Mouse (Mus musculus): ENCODE measurements around the gene Pcif1. TPM values are rescaled to one million over a fixed set of nuclear protein-coding genes. Genes with fewer than 3 reads are reported as not detected.
"Not testable (repeated sequence)": the region's sequence is repeated elsewhere in the genome, so short reads cannot be mapped to it uniquely, and the experiment has no call there.

Pcif1 gene
- total and polyA plus RNA-seq, 3 experiments: 20.0 to 59.1 (median 33.6) TPM

GRCm38 (mm10) chr2:164850061-164850460, 29.0 kb upstream of the Pcif1 start:
- DNase-seq (ENCODE audit: extremely low read depth): no peak

DNA sequence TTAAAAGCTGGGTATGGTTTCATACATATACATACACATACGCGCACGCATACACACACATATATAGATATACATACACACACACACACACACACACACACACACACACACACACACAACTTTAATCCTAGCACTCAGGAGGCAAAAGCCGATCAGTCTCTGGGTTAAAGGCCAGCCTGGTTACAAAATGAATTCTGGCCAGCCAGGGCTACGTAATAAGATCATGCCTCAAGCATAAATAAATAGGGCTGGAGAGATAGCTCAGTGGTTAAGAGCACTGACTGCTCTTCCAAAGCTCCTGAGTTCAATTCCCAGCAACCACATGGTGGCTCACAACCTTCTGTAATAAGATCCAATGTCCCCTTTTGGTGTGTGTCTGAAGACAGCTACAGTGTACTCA, 23.5 kb upstream of the Pcif1 start:
- H3K79me2 ChIP-seq (replicated peaks; ENCODE audit: control insufficient read depth, extremely low read depth, insufficient read depth, poor library complexity, severe bottlenecking); dilution Hi-C loops (cut with MboI; ENCODE audit: extremely low pct_ligation_motif_present, extremely low pct_unique_long_range_greater_than_20kb, low sequenced_read_pairs); H3K27ac ChIP-seq (ENCODE audit: insufficient read depth, low read depth); H3K9me3 ChIP-seq (replicated peaks; ENCODE audit: low read length); DNase-seq (ENCODE audit: extremely low read depth); in situ Hi-C loops (cut with MboI; ENCODE audit: low pct_ligation_motif_present, low pct_unique_long_range_greater_than_20kb, low sequenced_read_pairs); H3K36me3 ChIP-seq (replicated peaks in 1 of 2; ENCODE audit: control insufficient read depth in 1 of 2, insufficient read depth in 1 of 2, low read length in 1 of 2); H3K9ac ChIP-seq (ENCODE audit: insufficient read depth, low read depth); H3K4me3 ChIP-seq (replicated peaks in 1 of 3; ENCODE audit: low read depth in 2 of 3, low read length in 2 of 3, poor library complexity in 1 of 3): not testable (repeated sequence)
- Histone ChIP-seq H3K4me1 (ENCODE audit: control insufficient read depth in 1 of 2, insufficient read depth in 2 of 2) (peaks cover 0 to 24% of the 10 kb centered on the region in 2 experiments; a peak in 2 of 4 replicates), H3K4me2 (ENCODE audit: insufficient read depth, low read depth, poor library complexity, severe bottlenecking) (0 out of 2 replicates have a peak overlapping the region, but pooled peaks have one; percentile 49), H3K27me3 (replicated peaks) (peaks cover 19% of the 10 kb centered on the region)

More at GRCm38 (mm10) chr2:164850061-164850460, 29.0 kb upstream of the Pcif1 start:
- Histone ChIP-seq H3K4me3 (replicated peaks in 1 of 3; ENCODE audit: low read depth in 2 of 3, low read length in 2 of 3, poor library complexity in 1 of 3) (no peak overlapping the region), H3K36me3 (replicated peaks in 1 of 2; ENCODE audit: control insufficient read depth in 1 of 2, insufficient read depth in 1 of 2, low read length in 1 of 2) (no peaks in the 10 kb centered on the region), H3K9ac (ENCODE audit: insufficient read depth, low read depth) (no peak overlapping the region), H3K27ac (ENCODE audit: insufficient read depth, low read depth) (no peak overlapping the region), H3K9me3 (replicated peaks; ENCODE audit: low read length) (peaks cover 7% of the 10 kb centered on the region), H3K4me2 (ENCODE audit: insufficient read depth, low read depth, poor library complexity, severe bottlenecking) (no peak overlapping the region), H3K27me3 (replicated peaks) (no peaks in the 10 kb centered on the region), H3K79me2 (replicated peaks; ENCODE audit: control insufficient read depth, extremely low read depth, insufficient read depth, poor library complexity, severe bottlenecking) (no peaks in the 10 kb centered on the region), H3K4me1 (ENCODE audit: control insufficient read depth in 1 of 2, insufficient read depth in 2 of 2) (no peaks in the 10 kb centered on the region)
- dilution Hi-C loops (cut with MboI; ENCODE audit: extremely low pct_ligation_motif_present, extremely low pct_unique_long_range_greater_than_20kb, low sequenced_read_pairs): no loop called here
- in situ Hi-C loops (cut with MboI; ENCODE audit: low pct_ligation_motif_present, low pct_unique_long_range_greater_than_20kb, low sequenced_read_pairs): no loop called here
- TF ChIP-seq POLR2AphosphoS2 (IDR thresholded peaks at IDR 0.05; ENCODE audit: low read depth, low read length): no peak
- TF ChIP-seq TBP (conservative IDR thresholded peaks at IDR 0.05; ENCODE audit: low read depth, low read length): no peak
- no peak for TF ChIP-seq GABPA (IDR thresholded peaks at IDR 0.05; ENCODE audit: insufficient replicate concordance, low read depth, low read length)
- TF ChIP-seq JUND (conservative IDR thresholded peaks at IDR 0.05; ENCODE audit: low read depth, low read length): no peak
- TF ChIP-seq CTCF (conservative IDR thresholded peaks at IDR 0.05 in 1 of 2, IDR thresholded peaks at IDR 0.05 in 1 of 2; ENCODE audit: low read depth in 2 of 2, low read length in 2 of 2): no peak
- TF ChIP-seq ZKSCAN1 (IDR thresholded peaks at IDR 0.05; ENCODE audit: borderline replicate concordance, low read depth, low read length): no peak
- no peak for TF ChIP-seq UBTF (IDR thresholded peaks at IDR 0.05; ENCODE audit: low read depth, low read length)

DNA sequence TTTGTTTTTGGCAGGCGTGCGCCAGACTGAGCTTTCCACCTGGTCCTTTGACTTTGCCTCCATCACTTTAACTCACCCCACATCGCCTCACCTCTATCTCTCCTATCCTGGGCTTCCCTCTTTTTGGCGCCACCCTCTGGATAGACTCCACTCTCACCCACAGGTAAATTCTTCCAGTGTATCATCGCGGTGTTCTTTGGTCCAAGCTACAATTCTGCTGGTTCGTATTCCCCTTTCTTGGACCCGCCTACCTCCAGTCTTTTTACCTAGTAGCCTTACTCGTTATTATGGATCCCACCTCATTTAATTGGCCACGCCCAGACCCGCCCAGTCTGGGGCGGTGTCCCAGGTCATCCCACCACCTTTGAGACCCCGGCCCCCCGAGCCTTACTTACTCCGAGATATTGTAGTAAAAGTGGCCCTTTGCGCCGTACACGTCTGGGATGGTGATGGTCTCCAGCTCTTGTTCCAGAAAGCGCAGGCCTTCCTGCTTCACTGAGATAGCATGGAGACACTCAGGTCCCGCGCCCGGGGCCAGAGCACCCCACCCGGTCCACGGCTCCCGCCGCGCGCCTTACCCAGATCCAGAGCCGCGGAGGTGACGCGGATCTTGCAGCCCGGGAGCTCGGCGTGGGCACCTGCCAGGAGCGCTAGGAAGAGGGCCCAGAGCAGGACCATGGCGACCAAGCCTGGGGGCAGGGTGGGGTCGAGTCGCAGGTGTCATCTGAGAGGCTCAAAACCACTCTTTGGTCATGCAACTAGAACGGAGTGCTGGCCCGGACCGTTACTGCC, 22.6 kb upstream of the Pcif1 start:
- DNase-seq (ENCODE audit: extremely low read depth): no peak
- Histone ChIP-seq H3K27ac (ENCODE audit: insufficient read depth, low read depth) (no peak overlapping the region), H3K79me2 (replicated peaks; ENCODE audit: control insufficient read depth, extremely low read depth, insufficient read depth, poor library complexity, severe bottlenecking) (no peaks in the 10 kb centered on the region), H3K36me3 (replicated peaks in 1 of 2; ENCODE audit: control insufficient read depth in 1 of 2, insufficient read depth in 1 of 2, low read length in 1 of 2) (no peaks in the 10 kb centered on the region), H3K4me2 (ENCODE audit: insufficient read depth, low read depth, poor library complexity, severe bottlenecking) (peak overlapping the region; percentile 49), H3K4me3 (replicated peaks in 1 of 3; ENCODE audit: low read depth in 2 of 3, low read length in 2 of 3, poor library complexity in 1 of 3) (peak overlapping the region; percentile 46 to 57 (median 47)), H3K4me1 (ENCODE audit: control insufficient read depth in 1 of 2, insufficient read depth in 2 of 2) (peaks cover 0 to 30% of the 10 kb centered on the region in 2 experiments; a peak in 2 of 4 replicates), H3K9me3 (replicated peaks; ENCODE audit: low read length) (no peaks in the 10 kb centered on the region), H3K27me3 (replicated peaks) (peaks cover 19% of the 10 kb centered on the region), H3K9ac (ENCODE audit: insufficient read depth, low read depth) (0 out of 2 replicates have a peak overlapping the region, but pooled peaks have one; percentile 7)
- in situ Hi-C loops (cut with MboI; ENCODE audit: low pct_ligation_motif_present, low pct_unique_long_range_greater_than_20kb, low sequenced_read_pairs): no loop called here
- dilution Hi-C loops (cut with MboI; ENCODE audit: extremely low pct_ligation_motif_present, extremely low pct_unique_long_range_greater_than_20kb, low sequenced_read_pairs): no loop called here
- peak in 1 of 2 experiments; percentile 28; a peak in 2 of 4 replicates for TF ChIP-seq CTCF (conservative IDR thresholded peaks at IDR 0.05 in 1 of 2, IDR thresholded peaks at IDR 0.05 in 1 of 2; ENCODE audit: low read depth in 2 of 2, low read length in 2 of 2)
- TF ChIP-seq CHD2 (IDR thresholded peaks at IDR 0.05; ENCODE audit: low read length): no peak

Data from CH12.LX (cell line).